Mouse (Mus musculus): ENCODE measurements around the gene 2810408A11Rik. TPM values are rescaled to one million over a fixed set of nuclear protein-coding genes. Genes with fewer than 3 reads are reported as not detected.
A peak's percentile ranks its signal among the peaks of the same experiment; 100 is the strongest.
"Not testable (repeated sequence)": the region's sequence is repeated elsewhere in the genome, so short reads cannot be mapped to it uniquely, and the experiment has no call there.

The 2810408A11Rik gene
- polyA plus RNA-seq, 1 experiment from 2014 or later, result 17.2 TPM

DNA sequence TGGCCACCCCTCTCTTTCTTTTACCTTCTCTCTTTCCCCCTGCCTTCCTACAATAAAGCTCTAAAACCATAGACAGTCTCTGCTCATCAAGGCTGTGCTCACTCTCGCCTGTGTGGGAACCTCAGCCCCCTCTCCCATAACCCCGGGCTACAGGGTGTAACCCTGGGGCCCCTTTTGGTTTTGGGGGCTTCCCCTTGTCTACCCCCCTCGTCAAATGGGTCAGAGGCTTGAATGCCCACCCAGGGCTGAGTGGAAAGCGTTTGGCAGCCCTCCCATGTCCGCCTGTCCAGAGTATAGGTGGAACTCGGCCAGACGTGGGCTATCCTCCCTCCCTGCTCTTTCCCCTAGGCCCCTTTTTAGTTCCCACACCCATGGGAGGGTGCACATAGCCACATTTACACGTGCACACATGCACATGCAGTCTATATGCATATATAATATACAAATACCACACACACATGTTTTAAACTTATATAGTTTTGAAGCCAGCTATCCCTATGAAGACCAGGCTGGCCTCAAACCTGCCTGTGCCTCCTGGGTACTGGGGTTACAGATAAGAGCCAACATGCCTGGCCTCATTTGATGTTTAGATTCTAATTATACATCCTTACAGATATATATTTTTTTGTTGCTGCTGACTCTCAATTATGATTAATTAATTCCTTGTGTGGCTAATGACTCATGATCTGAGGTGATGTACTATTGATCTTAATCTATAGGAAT is 36.5 kb downstream of the 2810408A11Rik start:
- no peak overlapping the region for H3K4me3 ChIP-seq (ENCODE audit: low read depth, low read length)
- DNase-seq (ENCODE audit: low spot score) (no peak), ATAC-seq (replicated peaks; ENCODE audit: low FRiP score) (no peak)
- H3K36me3 ChIP-seq (ENCODE audit: control insufficient read depth, insufficient read depth, low read length), result no peaks in the 10 kb centered on the region
- H3K4me2 ChIP-seq (ENCODE audit: low read depth, low read length, severe bottlenecking), result no peak overlapping the region
- WGBS, result 66% methylated on average over 8 of the region's 8 CpGs
- H3K9me3 ChIP-seq (ENCODE audit: control insufficient read depth, low read length), result no peaks in the 10 kb centered on the region
- H3K9ac ChIP-seq (ENCODE audit: low read length), result no peak overlapping the region
- no peaks in the 10 kb centered on the region for H3K4me1 ChIP-seq (replicated peaks; ENCODE audit: control insufficient read depth, insufficient read depth, low read length)
- no peak overlapping the region for H3K27ac ChIP-seq (ENCODE audit: low read depth, low read length)
- no peaks in the 10 kb centered on the region; the same call in 1 of the 2 replicates for H3K27me3 ChIP-seq (ENCODE audit: control insufficient read depth, insufficient read depth, low read length)

DNA sequence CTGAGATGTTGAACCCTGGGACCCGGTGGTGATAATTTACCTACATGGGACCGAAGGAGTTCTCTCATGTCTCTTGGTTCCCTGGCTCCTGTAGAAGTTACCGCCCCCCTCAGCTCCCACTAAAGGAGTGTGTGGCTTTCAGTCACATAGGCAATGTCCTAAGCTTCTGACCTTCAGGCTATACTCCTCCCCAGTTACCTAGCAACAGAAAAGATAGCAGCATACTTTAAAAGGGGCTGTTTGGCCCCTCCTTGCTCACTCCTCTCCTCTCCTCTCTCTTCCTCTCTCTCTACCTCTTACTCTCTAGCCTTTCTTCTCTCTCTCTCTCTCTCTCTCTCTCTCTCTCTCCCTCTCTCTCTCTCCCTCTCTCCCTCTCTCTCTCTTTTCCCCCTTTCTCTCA is 37.1 kb downstream of the 2810408A11Rik start:
- WGBS, result 77% methylated on average over 3 of the region's 3 CpGs
- not testable (repeated sequence) for H3K4me1 ChIP-seq (replicated peaks; ENCODE audit: control insufficient read depth, insufficient read depth, low read length); DNase-seq (ENCODE audit: low spot score); ATAC-seq (replicated peaks; ENCODE audit: low FRiP score); H3K9me3 ChIP-seq (ENCODE audit: control insufficient read depth, low read length); H3K9ac ChIP-seq (ENCODE audit: low read length); H3K27me3 ChIP-seq (ENCODE audit: control insufficient read depth, insufficient read depth, low read length); H3K4me2 ChIP-seq (ENCODE audit: low read depth, low read length, severe bottlenecking); H3K36me3 ChIP-seq (ENCODE audit: control insufficient read depth, insufficient read depth, low read length); H3K27ac ChIP-seq (ENCODE audit: low read depth, low read length); H3K4me3 ChIP-seq (ENCODE audit: low read depth, low read length)

DNA sequence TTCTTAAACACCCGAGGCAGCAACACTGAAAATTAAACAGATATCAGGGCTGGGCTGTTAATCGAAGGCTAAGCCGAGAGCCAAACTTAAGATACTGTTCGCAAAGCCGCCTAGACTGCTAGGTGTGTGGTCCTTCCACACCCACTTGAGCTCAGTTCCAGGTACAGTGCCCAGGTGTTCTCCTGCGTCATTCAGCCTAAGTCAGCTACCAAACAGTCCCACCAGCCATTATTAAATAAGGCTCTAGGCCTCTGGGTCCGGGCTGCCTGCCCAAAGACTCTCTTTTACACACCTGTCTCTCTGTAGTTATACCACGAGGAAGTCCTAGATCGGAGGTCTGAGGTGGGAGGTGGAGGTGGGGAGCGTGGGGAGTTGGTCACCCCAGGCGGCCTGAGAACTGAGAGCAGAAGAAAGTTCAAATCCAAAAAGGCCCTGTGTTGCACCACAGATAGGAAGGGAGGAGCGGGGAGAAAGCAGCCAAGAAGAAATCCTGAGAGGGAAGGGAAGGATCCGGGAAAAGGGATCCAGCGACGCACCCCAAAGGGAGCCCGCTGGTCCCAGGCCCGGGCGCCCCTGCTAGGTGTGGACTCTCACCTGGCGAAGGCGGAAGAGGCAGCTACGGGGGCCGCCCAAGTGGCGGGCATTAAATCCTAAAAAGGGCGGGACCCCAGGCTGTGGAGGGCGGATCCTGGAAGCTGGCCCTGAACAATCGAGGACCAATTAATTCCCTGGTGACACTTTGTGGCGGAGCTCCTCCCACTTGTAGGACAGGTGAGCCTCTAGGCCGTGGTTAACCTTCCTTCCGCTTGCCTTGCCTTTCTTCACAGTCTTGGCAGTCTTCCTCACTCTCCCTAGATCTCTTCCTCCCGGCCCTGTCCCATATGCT is 42.4 kb downstream of the 2810408A11Rik start, which contains the start of gene Tnk1:
TSS of gene Tnk1 (minus strand) at position 618 of the 886 bp plus-strand sequence.
- WGBS, result 19% methylated on average over 30 of the region's 30 CpGs
- no peak for DNase-seq (ENCODE audit: low spot score)
- no peaks in the 10 kb centered on the region for H3K9me3 ChIP-seq (ENCODE audit: control insufficient read depth, low read length)
- peaks cover 9% of the 10 kb centered on the region; the same call in 1 of the 2 replicates for H3K27me3 ChIP-seq (ENCODE audit: control insufficient read depth, insufficient read depth, low read length)
- H3K27ac ChIP-seq (ENCODE audit: low read depth, low read length), result no peak within 1 kb of the TSS
- no peaks in the 10 kb centered on the region for H3K4me1 ChIP-seq (replicated peaks; ENCODE audit: control insufficient read depth, insufficient read depth, low read length)
- no peak within 1 kb of the TSS for H3K4me2 ChIP-seq (ENCODE audit: low read depth, low read length, severe bottlenecking)
- ATAC-seq (replicated peaks; ENCODE audit: low FRiP score), result no peak
- no peak within 1 kb of the TSS for H3K4me3 ChIP-seq (ENCODE audit: low read depth, low read length)
- H3K36me3 ChIP-seq (ENCODE audit: control insufficient read depth, insufficient read depth, low read length), result no peaks in the 10 kb centered on the region
- H3K9ac ChIP-seq (ENCODE audit: low read length), result no peak within 1 kb of the TSS

DNA sequence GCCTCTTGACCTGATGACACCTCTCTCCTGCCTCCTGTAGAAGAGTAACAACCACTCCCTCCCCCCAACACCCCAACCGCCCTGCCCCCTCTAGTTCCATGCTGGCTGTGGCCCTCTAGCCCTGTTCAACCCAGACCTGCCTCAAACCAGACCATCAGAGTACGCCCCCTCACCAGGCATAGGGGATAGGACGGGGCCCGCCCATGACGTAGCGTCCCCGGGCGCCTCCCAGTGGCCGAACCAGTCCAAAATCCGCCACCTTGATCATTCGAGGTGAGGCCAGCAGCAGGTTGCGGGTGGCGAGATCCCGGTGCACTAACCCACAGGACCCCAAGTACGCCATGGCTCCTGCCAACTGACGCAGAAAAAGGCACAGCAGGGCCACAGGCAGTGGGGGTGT is 45.4 kb downstream of the 2810408A11Rik start:
- H3K4me3 ChIP-seq (ENCODE audit: low read depth, low read length), result no peak overlapping the region
- no peak overlapping the region for H3K4me2 ChIP-seq (ENCODE audit: low read depth, low read length, severe bottlenecking)
- peak; percentile 84 for DNase-seq (ENCODE audit: low spot score)

DNA sequence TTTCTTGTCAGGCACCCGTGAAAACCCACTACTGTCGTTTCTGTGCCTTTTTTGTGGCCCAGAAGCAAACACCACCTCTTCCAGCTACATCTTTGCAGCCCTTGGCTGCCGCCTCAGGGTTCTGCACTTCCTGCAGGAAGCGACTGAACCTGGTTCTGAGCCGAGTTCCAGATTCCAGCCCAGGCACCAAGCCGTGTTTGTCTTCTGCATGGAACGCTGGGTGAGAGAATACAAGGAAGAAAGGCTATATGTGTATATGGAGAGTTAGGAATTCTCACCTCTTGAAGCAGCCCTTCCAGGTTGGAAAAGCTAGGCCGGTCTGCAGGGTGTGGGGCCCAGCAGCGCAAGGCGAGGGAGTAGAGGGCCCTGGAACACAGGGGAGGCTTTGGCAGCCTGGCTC is 46.1 kb downstream of the 2810408A11Rik start:
- peaks cover 9% of the 10 kb centered on the region; the same call in 1 of the 2 replicates for H3K27me3 ChIP-seq (ENCODE audit: control insufficient read depth, insufficient read depth, low read length)
- no peak overlapping the region for H3K4me3 ChIP-seq (ENCODE audit: low read depth, low read length)
- no peak overlapping the region for H3K9ac ChIP-seq (ENCODE audit: low read length)
- no peaks in the 10 kb centered on the region for H3K4me1 ChIP-seq (replicated peaks; ENCODE audit: control insufficient read depth, insufficient read depth, low read length)
- no peak overlapping the region for H3K4me2 ChIP-seq (ENCODE audit: low read depth, low read length, severe bottlenecking)
- no peaks in the 10 kb centered on the region for H3K9me3 ChIP-seq (ENCODE audit: control insufficient read depth, low read length)
- no peak overlapping the region for H3K27ac ChIP-seq (ENCODE audit: low read depth, low read length)
- no peak for DNase-seq (ENCODE audit: low spot score)
- H3K36me3 ChIP-seq (ENCODE audit: control insufficient read depth, insufficient read depth, low read length), result peaks cover 3% of the 10 kb centered on the region; the same call in 1 of the 2 replicates
- no peak for ATAC-seq (replicated peaks; ENCODE audit: low FRiP score)
- 89% methylated on average over 10 of the region's 10 CpGs for WGBS

More for the DNA sequence above, 45.4 kb downstream of the 2810408A11Rik start:
- peaks cover 9% of the 10 kb centered on the region; the same call in 1 of the 2 replicates for H3K27me3 ChIP-seq (ENCODE audit: control insufficient read depth, insufficient read depth, low read length)
- H3K27ac ChIP-seq (ENCODE audit: low read depth, low read length), result no peak overlapping the region
- WGBS, result 19% methylated on average over 16 of the region's 16 CpGs
- no peaks in the 10 kb centered on the region for H3K4me1 ChIP-seq (replicated peaks; ENCODE audit: control insufficient read depth, insufficient read depth, low read length)
- peak; percentile 58; the same call in 1 of the 2 replicates for ATAC-seq (replicated peaks; ENCODE audit: low FRiP score)
- H3K36me3 ChIP-seq (ENCODE audit: control insufficient read depth, insufficient read depth, low read length), result peaks cover 3% of the 10 kb centered on the region; the same call in 1 of the 2 replicates
- H3K9me3 ChIP-seq (ENCODE audit: control insufficient read depth, low read length), result no peaks in the 10 kb centered on the region
- H3K9ac ChIP-seq (ENCODE audit: low read length), result no peak overlapping the region

DNA sequence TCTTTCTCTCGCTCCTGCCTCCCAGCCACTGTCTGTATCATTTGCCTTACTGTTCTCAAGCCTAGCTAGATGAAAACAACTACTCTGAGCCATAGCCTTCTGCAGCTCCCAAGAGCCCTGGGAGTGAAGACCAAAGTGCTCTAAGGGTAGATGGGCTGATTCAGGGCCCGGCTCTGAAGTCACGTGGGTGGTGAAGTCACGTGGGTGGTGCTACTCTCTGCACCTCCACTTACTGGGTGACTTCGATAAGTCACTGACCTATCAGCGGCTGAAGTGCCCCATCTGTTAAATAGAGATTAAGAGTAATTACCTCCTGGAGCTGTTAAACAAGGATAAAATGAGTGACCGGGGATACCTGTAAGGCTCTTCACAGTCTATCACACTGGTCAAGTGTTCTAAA is 46.8 kb downstream of the 2810408A11Rik start:
- Histone ChIP-seq H3K4me1 (replicated peaks; ENCODE audit: control insufficient read depth, insufficient read depth, low read length) (no peaks in the 10 kb centered on the region), H3K27ac (ENCODE audit: low read depth, low read length) (no peak overlapping the region), H3K9me3 (ENCODE audit: control insufficient read depth, low read length) (no peaks in the 10 kb centered on the region), H3K4me3 (ENCODE audit: low read depth, low read length) (no peak overlapping the region), H3K9ac (ENCODE audit: low read length) (no peak overlapping the region), H3K4me2 (ENCODE audit: low read depth, low read length, severe bottlenecking) (no peak overlapping the region), H3K36me3 (ENCODE audit: control insufficient read depth, insufficient read depth, low read length) (peaks cover 3% of the 10 kb centered on the region; the same call in 1 of the 2 replicates), H3K27me3 (ENCODE audit: control insufficient read depth, insufficient read depth, low read length) (peaks cover 9% of the 10 kb centered on the region; the same call in 1 of the 2 replicates)
- no peak for DNase-seq (ENCODE audit: low spot score)
- WGBS, result 79% methylated on average over 7 of the region's 7 CpGs
- no peak for ATAC-seq (replicated peaks; ENCODE audit: low FRiP score)

DNA sequence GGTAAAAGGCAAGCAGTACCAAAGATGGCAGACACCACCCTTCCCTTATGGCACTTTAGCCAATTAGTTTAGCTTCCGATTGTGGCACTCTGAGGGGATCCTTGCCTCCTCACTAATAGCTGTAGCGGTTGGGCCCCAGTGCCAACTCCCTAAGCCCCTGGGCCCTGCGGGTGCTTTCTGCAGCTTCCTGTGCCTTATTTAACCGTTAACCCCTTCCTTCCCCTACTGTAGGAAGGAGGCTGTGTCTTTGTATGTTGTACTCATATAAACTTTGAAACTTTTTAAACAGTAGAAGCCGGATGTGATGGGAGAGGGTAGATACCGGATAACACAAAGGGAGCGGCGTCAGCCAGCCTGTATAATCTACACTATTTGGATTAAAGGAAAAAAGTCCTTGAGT is 50.0 kb downstream of the 2810408A11Rik start:
- H3K4me2 ChIP-seq (ENCODE audit: low read depth, low read length, severe bottlenecking), result no peak overlapping the region
- H3K27ac ChIP-seq (ENCODE audit: low read depth, low read length), result no peak overlapping the region
- no peak overlapping the region for H3K9ac ChIP-seq (ENCODE audit: low read length)
- WGBS, result 82% methylated on average over 8 of the region's 8 CpGs
- no peaks in the 10 kb centered on the region for H3K9me3 ChIP-seq (ENCODE audit: control insufficient read depth, low read length)
- ATAC-seq (replicated peaks; ENCODE audit: low FRiP score), result no peak
- DNase-seq (ENCODE audit: low spot score), result no peak
- peaks cover 3% of the 10 kb centered on the region; the same call in 1 of the 2 replicates for H3K36me3 ChIP-seq (ENCODE audit: control insufficient read depth, insufficient read depth, low read length)
- H3K4me3 ChIP-seq (ENCODE audit: low read depth, low read length), result no peak overlapping the region
- H3K27me3 ChIP-seq (ENCODE audit: control insufficient read depth, insufficient read depth, low read length), result no peaks in the 10 kb centered on the region
- peaks cover 5% of the 10 kb centered on the region; the same call in 1 of the 2 replicates for H3K4me1 ChIP-seq (replicated peaks; ENCODE audit: control insufficient read depth, insufficient read depth, low read length)

DNA sequence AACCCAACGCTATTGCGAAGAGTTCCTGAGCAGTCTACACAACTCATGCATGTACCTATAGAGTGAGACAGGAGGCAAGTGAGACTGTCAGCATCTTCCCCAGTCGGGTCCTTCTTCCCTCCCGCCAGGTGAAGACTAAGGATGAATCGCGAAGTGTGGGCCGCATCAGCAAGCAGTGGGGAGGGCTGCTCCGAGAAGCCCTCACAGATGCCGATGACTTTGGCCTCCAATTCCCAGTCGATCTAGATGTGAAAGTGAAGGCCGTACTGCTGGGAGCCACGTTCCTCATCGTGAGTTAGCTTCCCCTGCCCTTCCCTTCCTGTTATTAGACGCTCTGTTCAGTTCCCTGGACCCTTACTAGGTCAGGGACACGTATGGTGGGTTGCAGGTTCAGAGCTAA is 50.9 kb downstream of the 2810408A11Rik start:
- Histone ChIP-seq H3K36me3 (ENCODE audit: control insufficient read depth, insufficient read depth, low read length) (peaks cover 3% of the 10 kb centered on the region; the same call in 1 of the 2 replicates), H3K9me3 (ENCODE audit: control insufficient read depth, low read length) (no peaks in the 10 kb centered on the region), H3K27ac (ENCODE audit: low read depth, low read length) (no peak overlapping the region), H3K4me1 (replicated peaks; ENCODE audit: control insufficient read depth, insufficient read depth, low read length) (peaks cover 5% of the 10 kb centered on the region; the same call in 1 of the 2 replicates), H3K9ac (ENCODE audit: low read length) (no peak overlapping the region), H3K27me3 (ENCODE audit: control insufficient read depth, insufficient read depth, low read length) (no peaks in the 10 kb centered on the region), H3K4me2 (ENCODE audit: low read depth, low read length, severe bottlenecking) (no peak overlapping the region), H3K4me3 (ENCODE audit: low read depth, low read length) (no peak overlapping the region)
- WGBS, result 94% methylated on average over 15 of the region's 15 CpGs
- ATAC-seq (replicated peaks; ENCODE audit: low FRiP score) (no peak), DNase-seq (ENCODE audit: low spot score) (no peak)
